Mouse (Mus musculus) MEL (cell line): ENCODE data around the gene Relb. TPM values are rescaled to one million over a fixed set of nuclear protein-coding genes. Genes with fewer than 3 reads are reported as not detected.

ENCODE experiments used
- DNase-seq: peaks from one replicate; pipeline ENCODE4 v3.0.0; 2011; ENCODE audit warnings: low read depth, low spot score
- H3K27ac ChIP-seq: 2 replicates; pipeline ENCODE4 v1.5.1; 2012; ENCODE audit warnings: low read depth, mild to moderate bottlenecking, control low read depth, low read length, moderate library complexity; ENCODE audit not compliant: control insufficient read depth
- H3K27me3 ChIP-seq, 2 experiments: fragments of 150-350 bp in 1 of 2; sonication (generic) in 1 of 2; 2 replicates each; pipeline ENCODE4 v1.6.1; 2012; ENCODE audit warnings: low read length in 2 of 2, mild to moderate bottlenecking in 2 of 2, improper control_type of control experiment in 1 of 2, moderate library complexity in 1 of 2; ENCODE audit not compliant: insufficient read depth in 2 of 2, control insufficient read depth in 1 of 2
- H3K36me3 ChIP-seq, 2 experiments: 2 replicates each; pipeline ENCODE4 v1.6.1; 2012 to 2014; ENCODE audit warnings: low read length in 2 of 2, improper control_type of control experiment in 1 of 2, inconsistent platforms in 1 of 2, mild to moderate bottlenecking in 1 of 2; ENCODE audit not compliant: insufficient read depth in 2 of 2, control insufficient read depth in 1 of 2
- H3K4me1 ChIP-seq, 2 experiments: fragments of 150-350 bp in 1 of 2; sonication (generic) in 1 of 2; 2 replicates each; pipeline ENCODE4 v1.6.1; 2012; ENCODE audit warnings: low read length in 2 of 2, improper control_type of control experiment in 1 of 2, mild to moderate bottlenecking in 1 of 2; ENCODE audit not compliant: insufficient read depth in 2 of 2, control insufficient read depth in 1 of 2
- H3K4me3 ChIP-seq, 2 experiments: fragments of 150-350 bp in 1 of 2; sonication (generic) in 1 of 2; 2 replicates each; pipeline ENCODE4 v1.5.1; 2012; ENCODE audit warnings: low read depth in 2 of 2, low read length in 2 of 2, mild to moderate bottlenecking in 2 of 2, moderate library complexity in 2 of 2, control low read depth in 1 of 2, improper control_type of control experiment in 1 of 2; ENCODE audit not compliant: control insufficient read depth in 1 of 2, insufficient read depth in 1 of 2
- H3K79me2 ChIP-seq: 2 replicates; pipeline ENCODE4 v1.6.1; 2012; ENCODE audit warnings: mild to moderate bottlenecking, low read length, moderate library complexity; ENCODE audit not compliant: control insufficient read depth, poor library complexity, insufficient read depth
- H3K9ac ChIP-seq: 2 replicates; pipeline ENCODE4 v1.6.1; 2012; ENCODE audit warnings: low read depth, mild to moderate bottlenecking, control low read depth, low read length, moderate library complexity; ENCODE audit not compliant: control insufficient read depth, poor library complexity, severe bottlenecking
- H3K9me3 ChIP-seq: fragments of 150-350 bp; sonication (generic); replicated peaks from 2 replicates; pipeline ENCODE4 v1.6.1; 2012; ENCODE audit warnings: mild to moderate bottlenecking, low read length, improper control_type of control experiment, moderate library complexity; ENCODE audit not compliant: insufficient read depth
- EP300 ChIP-seq, 2 experiments: IDR thresholded peaks; 2 replicates each; pipeline ENCODE4 v1.6.1; 2011; ENCODE audit warnings: improper control_type of control experiment in 2 of 2, low read length in 2 of 2, low read depth in 1 of 2, mild to moderate bottlenecking in 1 of 2
- ETS1 ChIP-seq: IDR thresholded peaks from 2 replicates; pipeline ENCODE4 v1.6.1; 2012; ENCODE audit warnings: low read depth, mild to moderate bottlenecking, inconsistent platforms, low read length, improper control_type of control experiment, moderate library complexity
- ZMIZ1 ChIP-seq: IDR thresholded peaks from 2 replicates; pipeline ENCODE4 v1.6.1; 2012; ENCODE audit warnings: low read depth, mild to moderate bottlenecking, inconsistent platforms, low read length, improper control_type of control experiment, moderate library complexity
- polyA plus RNA-seq, 2 experiments: library from polyadenylated mRNA; stranded (reverse) in 1 of 2; unstranded in 1 of 2; fragments of >175 nt in 1 of 2; fragments of >200 nt in 1 of 2; gene quantifications; 2 replicates each; pipeline versions ENCODE4 v1.2.1 to v1.2.4; 2012; ENCODE audit warnings: low replicate concordance in 2 of 2, low read depth in 1 of 2; ENCODE audit not compliant: insufficient read length in 2 of 2, insufficient read depth in 1 of 2, missing spikeins in 1 of 2
- total RNA-seq: library from RNA; depleted of rRNA; stranded (reverse); fragments of 300-350 nt; gene quantifications from 2 replicates; pipeline ENCODE4 v1.2.3, GENCODE M21; 2012; rRNA removed

Gene Relb
- total and polyA plus RNA-seq, 3 experiments: 6.2 to 7.7 TPM; not detected in 1

DNA sequence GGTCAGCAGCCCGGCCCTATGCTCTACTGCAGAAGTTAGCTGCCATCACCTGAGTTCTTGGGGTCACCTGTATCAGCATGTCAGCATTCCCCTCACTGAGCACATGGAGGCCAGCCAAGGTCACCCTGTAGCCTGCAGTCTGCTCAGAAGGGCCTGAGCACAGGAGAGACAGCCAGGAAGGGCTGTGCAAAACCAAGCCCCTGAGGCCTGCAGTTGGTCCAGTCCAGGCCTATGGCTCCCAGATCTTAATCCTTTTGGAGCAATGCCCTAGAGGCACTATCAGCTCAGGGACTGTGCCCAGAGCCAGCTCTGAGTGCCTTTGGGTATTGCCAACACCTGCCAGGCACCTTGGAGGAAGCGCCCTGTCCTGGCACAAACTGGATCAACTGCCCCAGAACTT lies 72.2 kb downstream of the Relb start:
- Histone ChIP-seq H3K36me3 (peaks cover 5 to 6% of the 10 kb centered on the region in 2 experiments; a peak in 3 of 4 replicates), H3K4me3 (no peak overlapping the region), H3K9ac (no peak overlapping the region), H3K4me1 (peaks cover 0 to 12% of the 10 kb centered on the region in 2 experiments; a peak in 2 of 4 replicates), H3K79me2 (peaks cover 70% of the 10 kb centered on the region), H3K27ac (no peak overlapping the region), H3K27me3 (no peaks in the 10 kb centered on the region), H3K9me3 (no peaks in the 10 kb centered on the region)
- DNase-seq: no peak
- TF ChIP-seq EP300 (IDR thresholded peaks at IDR 0.05; ENCODE audit: low read depth in 1 of 2, low read length in 2 of 2) (no peak), ETS1 (no peak), ZMIZ1 (no peak)

Other genes starting within 250 kb of the Relb start
- gene Ercc2, start 247.4 kb downstream of the Relb start, total RNA-seq: 29.4 and 34.4 TPM in 2 replicates
- 10 to 100 TPM in 1 of 2 experiments, not detected in 1; 44.5 TPM for gene Ercc2, start 247.4 kb downstream of the Relb start, polyA plus RNA-seq
- gene Klc3, start 225.3 kb downstream of the Relb start, total RNA-seq: 2.7 and 3.6 TPM in 2 replicates
- gene Klc3, start 225.3 kb downstream of the Relb start, polyA plus RNA-seq: under 1 TPM in 1 of 2 experiments, not detected in 1; 0.42 TPM
- not detected in 2 replicates for gene Ckm, start 224.7 kb downstream of the Relb start, total RNA-seq
- not detected for gene Ckm, start 224.7 kb downstream of the Relb start, polyA plus RNA-seq
- 4.7 TPM in 2 replicates for gene Mark4, start 170.6 kb downstream of the Relb start, total RNA-seq
- gene Mark4, start 170.6 kb downstream of the Relb start, polyA plus RNA-seq: 10 to 100 TPM in 1 of 2 experiments, not detected in 1; 18.5 TPM
- gene Exoc3l2, start 166.1 kb downstream of the Relb start, total RNA-seq: 0.08 TPM in 1 of 2 replicates, not detected in the other
- under 1 TPM in 1 of 2 experiments, not detected in 1; 0.08 TPM for gene Exoc3l2, start 166.1 kb downstream of the Relb start, polyA plus RNA-seq
- 5.5 and 6.1 TPM in 2 replicates for gene Bloc1s3, start 121.1 kb downstream of the Relb start, total RNA-seq
- gene Bloc1s3, start 121.1 kb downstream of the Relb start, polyA plus RNA-seq: 1 to 10 TPM in 1 of 2 experiments, not detected in 1; 7.5 TPM
- 65.6 and 88.2 TPM in 2 replicates for gene Trappc6a, start 121.0 kb downstream of the Relb start, total RNA-seq
- 10 to 100 TPM in 1 of 2 experiments, not detected in 1; 82.8 TPM for gene Trappc6a, start 121.0 kb downstream of the Relb start, polyA plus RNA-seq
- gene Nkpd1, start 111.6 kb downstream of the Relb start, total RNA-seq: 0.07 and 0.35 TPM in 2 replicates
- under 1 TPM in 1 of 2 experiments, not detected in 1; 0.33 TPM for gene Nkpd1, start 111.6 kb downstream of the Relb start, polyA plus RNA-seq
- gene Ppp1r37, start 66.4 kb downstream of the Relb start, total RNA-seq: 10.0 and 13.6 TPM in 2 replicates
- gene Ppp1r37, start 66.4 kb downstream of the Relb start, polyA plus RNA-seq: 10 to 100 TPM in 1 of 2 experiments, not detected in 1; 29.0 TPM
- gene Zfp296, start 52.2 kb downstream of the Relb start, total RNA-seq: 2.9 and 3.3 TPM in 2 replicates
- 1 to 10 TPM in 1 of 2 experiments, not detected in 1; 7.8 TPM for gene Zfp296, start 52.2 kb downstream of the Relb start, polyA plus RNA-seq
- gene Gemin7, start 51.8 kb downstream of the Relb start, total RNA-seq: 49.6 and 58.0 TPM in 2 replicates
- gene Gemin7, start 51.8 kb downstream of the Relb start, polyA plus RNA-seq: 10 to 100 TPM in 1 of 2 experiments, not detected in 1; 78.7 TPM
- 29.9 and 31.1 TPM in 2 replicates for gene Clasrp, start 25.0 kb downstream of the Relb start, total RNA-seq
- gene Clasrp, start 25.0 kb downstream of the Relb start, polyA plus RNA-seq: 10 to 100 TPM in 1 of 2 experiments, not detected in 1; 62.2 TPM
- 55.5 and 58.5 TPM in 2 replicates for gene Clptm1, start 35.6 kb upstream of the Relb start, total RNA-seq
- gene Clptm1, start 35.6 kb upstream of the Relb start, polyA plus RNA-seq: 100 to 1,000 TPM in 1 of 2 experiments, 10 to 100 TPM in 1; 62.4 to 102 TPM
- not detected in 2 replicates for gene Apoc2, start 48.5 kb upstream of the Relb start, total RNA-seq
- gene Apoc2, start 48.5 kb upstream of the Relb start, polyA plus RNA-seq: not detected
- not detected in 2 replicates for gene Gm44805, start 52.0 kb upstream of the Relb start, total RNA-seq
- not detected for gene Gm44805, start 52.0 kb upstream of the Relb start, polyA plus RNA-seq
- gene Apoc4, start 52.0 kb upstream of the Relb start, total RNA-seq: not detected in 2 replicates
- not detected for gene Apoc4, start 52.0 kb upstream of the Relb start, polyA plus RNA-seq
- not detected in 2 replicates for gene Apoc1, start 63.2 kb upstream of the Relb start, total RNA-seq
- gene Apoc1, start 63.2 kb upstream of the Relb start, polyA plus RNA-seq: under 1 TPM in 1 of 2 experiments, not detected in 1; 0.35 TPM
- 22.6 and 33.3 TPM in 2 replicates for gene Apoe, start 69.8 kb upstream of the Relb start, total RNA-seq
- gene Apoe, start 69.8 kb upstream of the Relb start, polyA plus RNA-seq: 10 to 100 TPM in 1 of 2 experiments, not detected in 1; 61.4 TPM
- 288 and 294 TPM in 2 replicates for gene Tomm40, start 86.0 kb upstream of the Relb start, total RNA-seq
- 100 to 1,000 TPM in 1 of 2 experiments, not detected in 1; 403 TPM for gene Tomm40, start 86.0 kb upstream of the Relb start, polyA plus RNA-seq
- gene Nectin2, start 121.0 kb upstream of the Relb start, total RNA-seq: 6.9 TPM in 2 replicates
- gene Nectin2, start 121.0 kb upstream of the Relb start, polyA plus RNA-seq: 10 to 100 TPM in 1 of 2 experiments, not detected in 1; 25.6 TPM
- 2.6 and 3.2 TPM in 2 replicates for gene Bcam, start 141.6 kb upstream of the Relb start, total RNA-seq
- 1 to 10 TPM in 1 of 2 experiments, not detected in 1; 8.1 TPM for gene Bcam, start 141.6 kb upstream of the Relb start, polyA plus RNA-seq
- gene Cblc, start 167.4 kb upstream of the Relb start, total RNA-seq: not detected in 2 replicates
- not detected for gene Cblc, start 167.4 kb upstream of the Relb start, polyA plus RNA-seq
- gene Bcl3, start 193.3 kb upstream of the Relb start, total RNA-seq: 1.7 and 2.7 TPM in 2 replicates
- gene Bcl3, start 193.3 kb upstream of the Relb start, polyA plus RNA-seq: 1 to 10 TPM in 1 of 2 experiments, not detected in 1; 6.7 TPM
- not detected in 2 replicates for gene Gm19345, start 222.6 kb upstream of the Relb start, total RNA-seq
- gene Gm19345, start 222.6 kb upstream of the Relb start, polyA plus RNA-seq: not detected
- 0.12 TPM in 1 of 2 replicates, not detected in the other for gene Ceacam16, start 231.9 kb upstream of the Relb start, total RNA-seq
- gene Ceacam16, start 231.9 kb upstream of the Relb start, polyA plus RNA-seq: under 1 TPM in 1 of 2 experiments, not detected in 1; 0.18 TPM